Mouse (Mus musculus) cerebellum, adult 2 months (tissue): Measurements from ENCODE around the gene Abcg1.

Source experiments
- CTCF ChIP-seq: fragments of 200-500 bp; IDR thresholded peaks from 2 replicates; pipeline ENCODE4 v1.5.1; 2011; ENCODE audit warnings: low read depth, mild to moderate bottlenecking, control low read depth, low read length, moderate library complexity, borderline replicate concordance; ENCODE audit not compliant: insufficient read depth
- POLR2A ChIP-seq: fragments of 200-500 bp; IDR thresholded peaks from 2 replicates; pipeline ENCODE4 v1.6.1; 2011; ENCODE audit warnings: low read length, control low read depth, borderline replicate concordance; ENCODE audit not compliant: insufficient read depth

- TF ChIP-seq CTCF (no peak), POLR2A (no peak)
Measured at GRCm38 (mm10) chr17:31089848-31090247, 32.4 kb downstream of the Abcg1 start.
